Mouse (Mus musculus) G1E (cell line): ENCODE data around the gene Rdh16f2.
"Not testable (repeated sequence)": the region's sequence is repeated elsewhere in the genome, so short reads cannot be mapped to it uniquely, and the experiment has no call there.

Source experiments
- CTCF ChIP-seq: IDR thresholded peaks from 2 replicates; pipeline ENCODE4 v1.5.1; 2012; ENCODE audit warnings: low read depth, low read length, inconsistent platforms, mixed read lengths
- GATA1 ChIP-seq: IDR thresholded peaks from 2 replicates; pipeline ENCODE4 v1.6.1; 2012; ENCODE audit warnings: borderline replicate concordance, low read length, inconsistent platforms, mixed read lengths
- POLR2AphosphoS5 ChIP-seq: IDR thresholded peaks from 2 replicates; pipeline ENCODE4 v1.6.1; 2012; ENCODE audit warnings: low read depth, low read length, inconsistent platforms; ENCODE audit not compliant: insufficient replicate concordance
- TAL1 ChIP-seq: conservative IDR thresholded peaks from 2 replicates; pipeline ENCODE4 v1.6.1; 2012; ENCODE audit warnings: low read depth, low read length, inconsistent platforms, mixed read lengths

DNA sequence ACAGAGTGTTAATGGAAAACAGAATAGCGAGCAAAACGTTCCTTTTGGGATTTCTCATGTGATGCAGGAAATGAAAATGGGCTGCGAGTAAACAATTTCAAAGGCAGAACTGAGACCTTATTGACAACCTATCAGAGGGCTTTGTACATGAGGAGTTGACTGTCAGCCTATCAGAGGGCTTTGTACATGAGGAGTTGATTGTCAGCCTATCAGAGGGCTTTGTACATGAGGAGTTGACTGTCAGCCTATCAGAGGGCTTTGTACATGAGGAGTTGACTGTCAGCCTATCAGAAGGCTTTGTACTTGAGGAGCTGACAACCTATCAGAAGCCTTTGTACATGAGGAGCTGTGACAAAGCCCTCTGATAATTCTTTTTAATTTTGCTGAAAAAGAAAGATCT is 50.9 kb downstream of the Rdh16f2 start:
- TF ChIP-seq CTCF, GATA1, TAL1, POLR2AphosphoS5: not testable (repeated sequence)
